Mouse (Mus musculus) midbrain, embryonic 16.5 days (tissue): Measurements from ENCODE around the gene Mei4. TPM values are rescaled to one million over a fixed set of nuclear protein-coding genes. Genes with fewer than 3 reads are reported as not detected.

Experiments
- ATAC-seq: fragments of 200-750 bp; cut with Nextera tagmentation; 2 replicates; pipeline ENCODE4 v1.8.0; 2017; ENCODE audit warnings: moderate TSS enrichment
- H3K27ac ChIP-seq: fragments of 300-500 bp; sonication (generic); 2 replicates; pipeline ENCODE4 v1.5.1; 2014; ENCODE audit warnings: mild to moderate bottlenecking, low read length, mixed read lengths
- H3K27me3 ChIP-seq: fragments of 300-500 bp; sonication (generic); 2 replicates; pipeline ENCODE4 v1.6.1; 2014; ENCODE audit warnings: low read depth, low read length, mixed read lengths; ENCODE audit not compliant: control insufficient read depth, insufficient read depth
- H3K36me3 ChIP-seq: fragments of 300-500 bp; sonication (generic); 2 replicates; pipeline ENCODE4 v1.6.1; 2014; ENCODE audit warnings: mild to moderate bottlenecking, low read length, moderate library complexity, mixed read lengths; ENCODE audit not compliant: control insufficient read depth, insufficient read depth
- H3K4me1 ChIP-seq: fragments of 300-500 bp; sonication (generic); 2 replicates; pipeline ENCODE4 v1.6.1; 2014; ENCODE audit warnings: mild to moderate bottlenecking, low read length, mixed read lengths; ENCODE audit not compliant: control insufficient read depth, insufficient read depth
- H3K4me2 ChIP-seq: fragments of 300-500 bp; sonication (generic); 2 replicates; pipeline ENCODE4 v1.6.1; 2014; ENCODE audit warnings: mild to moderate bottlenecking, low read length, mixed read lengths
- H3K4me3 ChIP-seq: fragments of 300-500 bp; sonication (generic); 2 replicates; pipeline ENCODE4 v1.5.1; 2014; ENCODE audit warnings: low read depth, mild to moderate bottlenecking, low read length, moderate library complexity, mixed read lengths
- H3K9ac ChIP-seq: fragments of 300-500 bp; sonication (generic); 2 replicates; pipeline ENCODE4 v1.6.1; 2014; ENCODE audit warnings: low read depth, low read length, mixed read lengths
- H3K9me3 ChIP-seq: fragments of 300-500 bp; sonication (generic); replicated peaks from 2 replicates; pipeline ENCODE4 v1.6.1; 2014; ENCODE audit warnings: mild to moderate bottlenecking, low read length, mixed read lengths; ENCODE audit not compliant: control insufficient read depth, poor library complexity, severe bottlenecking
- WGBS: fragments of 180-500 bp; shearing (Covaris S2); extraction: QIAGEN DNeasy Blood & Tissue Kit; methylation state at CpG from one replicate; pipeline ENCODE4 v1.1.7; 2014; 5-methylcytosine and 5-hydroxymethylcytosine counted together
- polyA plus RNA-seq: library from polyadenylated mRNA; unstranded; fragments of >200 nt; fragmentation: Nextera tagmentation; extraction: Ambion mirVana; gene quantifications from 2 replicates; pipeline ENCODE4 v1.2.1, GENCODE M21; 2015

Gene Mei4
- polyA plus RNA-seq, 1 experiment from 2014 or later: 3.2 TPM

- no peak overlapping the region for H3K4me2 ChIP-seq
- H3K4me1 ChIP-seq: no peaks in the 10 kb centered on the region
- no peak overlapping the region for H3K27ac ChIP-seq
- 81% methylated on average over 4 of the region's 4 CpGs for WGBS
- no peak overlapping the region for H3K4me3 ChIP-seq
- no peaks in the 10 kb centered on the region for H3K9me3 ChIP-seq
- ATAC-seq: no peak
- no peak overlapping the region for H3K9ac ChIP-seq
- H3K36me3 ChIP-seq: no peaks in the 10 kb centered on the region
- no peaks in the 10 kb centered on the region for H3K27me3 ChIP-seq
Measured at GRCm38 (mm10) chr9:81940533-81940932, 77.1 kb downstream of the Mei4 start.

DNA sequence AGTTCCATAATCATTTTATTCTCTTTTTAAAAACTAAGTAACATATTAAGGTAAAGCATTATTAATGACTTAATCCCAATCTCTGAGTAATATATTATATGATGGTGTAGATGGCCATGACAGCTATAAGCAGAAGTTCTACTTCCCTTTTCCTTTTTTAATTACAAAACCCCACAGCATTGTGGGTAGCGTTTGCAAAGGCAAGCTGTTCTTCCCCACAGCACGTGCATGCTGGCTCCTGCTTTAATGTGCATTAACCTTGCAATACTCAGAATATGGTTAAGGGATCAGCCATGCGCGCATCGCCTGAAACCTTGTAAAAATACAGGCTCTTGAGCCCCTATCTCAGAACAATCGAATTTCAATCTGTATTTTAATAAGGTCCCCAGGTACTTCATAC, 82.2 kb downstream of the Mei4 start:
- no peak overlapping the region for H3K27ac ChIP-seq
- WGBS: 74% methylated on average over 6 of the region's 6 CpGs
- no peak overlapping the region for H3K9ac ChIP-seq

GRCm38 (mm10) chr9:81956858-81957257, 93.4 kb downstream of the Mei4 start:
- no peak for ATAC-seq
- Histone ChIP-seq H3K4me1 (no peaks in the 10 kb centered on the region), H3K4me2 (no peak overlapping the region), H3K9ac (no peak overlapping the region), H3K27me3 (no peaks in the 10 kb centered on the region), H3K36me3 (no peaks in the 10 kb centered on the region), H3K9me3 (no peaks in the 10 kb centered on the region), H3K27ac (no peak overlapping the region), H3K4me3 (no peak overlapping the region)
- WGBS: 87% methylated on average over 3 of the region's 3 CpGs

More for the DNA sequence above, 82.2 kb downstream of the Mei4 start:
- H3K4me2 ChIP-seq: no peak overlapping the region
- H3K27me3 ChIP-seq: no peaks in the 10 kb centered on the region
- ATAC-seq: no peak
- no peaks in the 10 kb centered on the region for H3K4me1 ChIP-seq
- no peaks in the 10 kb centered on the region for H3K36me3 ChIP-seq
- H3K4me3 ChIP-seq: no peak overlapping the region
- H3K9me3 ChIP-seq: no peaks in the 10 kb centered on the region

GRCm38 (mm10) chr9:81957842-81958241, 94.4 kb downstream of the Mei4 start:
- 67% methylated on average over 2 of the region's 2 CpGs for WGBS
- Histone ChIP-seq H3K9ac (no peak overlapping the region), H3K27me3 (no peaks in the 10 kb centered on the region), H3K4me3 (no peak overlapping the region), H3K36me3 (no peaks in the 10 kb centered on the region), H3K4me1 (no peaks in the 10 kb centered on the region), H3K27ac (no peak overlapping the region), H3K4me2 (no peak overlapping the region), H3K9me3 (no peaks in the 10 kb centered on the region)
- ATAC-seq: peak; percentile 32; the same call in 1 of the 2 replicates

GRCm38 (mm10) chr9:81966765-81967164, 103.3 kb downstream of the Mei4 start:
- Histone ChIP-seq H3K9ac (no peak overlapping the region), H3K27ac (no peak overlapping the region), H3K4me2 (no peak overlapping the region), H3K36me3 (no peaks in the 10 kb centered on the region), H3K4me1 (no peaks in the 10 kb centered on the region), H3K4me3 (no peak overlapping the region), H3K27me3 (no peaks in the 10 kb centered on the region), H3K9me3 (no peaks in the 10 kb centered on the region)
- no peak for ATAC-seq
- WGBS: 98% methylated on average over 1 of the region's 1 CpGs

- Histone ChIP-seq H3K27me3 (no peaks in the 10 kb centered on the region), H3K4me3 (no peak overlapping the region), H3K27ac (no peak overlapping the region), H3K36me3 (no peaks in the 10 kb centered on the region), H3K4me1 (no peaks in the 10 kb centered on the region), H3K9ac (no peak overlapping the region), H3K4me2 (no peak overlapping the region), H3K9me3 (no peaks in the 10 kb centered on the region)
- 63% methylated on average over 2 of the region's 2 CpGs for WGBS
- ATAC-seq: no peak
Measured at GRCm38 (mm10) chr9:81968935-81969334, 105.5 kb downstream of the Mei4 start.

DNA sequence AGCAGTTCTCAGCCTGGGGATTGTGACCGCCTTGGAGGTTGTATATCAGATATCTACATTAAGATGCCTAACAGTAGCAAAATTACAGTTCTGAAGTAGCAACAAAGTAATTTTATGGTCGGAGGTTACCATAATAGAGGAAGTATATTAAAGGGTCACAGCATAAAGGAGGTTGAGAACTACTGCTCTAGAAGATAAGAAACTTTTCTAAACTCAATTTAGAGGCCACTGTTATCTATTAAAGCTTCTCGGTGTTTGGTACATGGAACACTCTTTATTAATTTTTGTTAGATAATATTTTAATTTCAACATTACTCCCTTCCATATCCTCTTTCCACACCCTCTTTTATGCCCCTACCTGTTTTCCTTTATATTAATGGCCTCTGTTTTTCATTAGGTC, 119.0 kb downstream of the Mei4 start:
- Histone ChIP-seq H3K4me2 (no peak overlapping the region), H3K4me3 (no peak overlapping the region), H3K9me3 (no peaks in the 10 kb centered on the region), H3K27me3 (no peaks in the 10 kb centered on the region), H3K9ac (no peak overlapping the region), H3K4me1 (no peaks in the 10 kb centered on the region), H3K36me3 (no peaks in the 10 kb centered on the region), H3K27ac (no peak overlapping the region)
- WGBS: 93% methylated on average over 3 of the region's 3 CpGs
- no peak for ATAC-seq

GRCm38 (mm10) chr9:82012991-82013390, 149.5 kb downstream of the Mei4 start:
- H3K4me1 ChIP-seq: no peaks in the 10 kb centered on the region
- H3K27me3 ChIP-seq: no peaks in the 10 kb centered on the region
- no peaks in the 10 kb centered on the region for H3K36me3 ChIP-seq
- no peak overlapping the region for H3K4me2 ChIP-seq
- H3K4me3 ChIP-seq: no peak overlapping the region
- no peaks in the 10 kb centered on the region for H3K9me3 ChIP-seq
- no peak for ATAC-seq
- no peak overlapping the region for H3K9ac ChIP-seq
- no peak overlapping the region for H3K27ac ChIP-seq
- WGBS: 75% methylated on average over 3 of the region's 3 CpGs

DNA sequence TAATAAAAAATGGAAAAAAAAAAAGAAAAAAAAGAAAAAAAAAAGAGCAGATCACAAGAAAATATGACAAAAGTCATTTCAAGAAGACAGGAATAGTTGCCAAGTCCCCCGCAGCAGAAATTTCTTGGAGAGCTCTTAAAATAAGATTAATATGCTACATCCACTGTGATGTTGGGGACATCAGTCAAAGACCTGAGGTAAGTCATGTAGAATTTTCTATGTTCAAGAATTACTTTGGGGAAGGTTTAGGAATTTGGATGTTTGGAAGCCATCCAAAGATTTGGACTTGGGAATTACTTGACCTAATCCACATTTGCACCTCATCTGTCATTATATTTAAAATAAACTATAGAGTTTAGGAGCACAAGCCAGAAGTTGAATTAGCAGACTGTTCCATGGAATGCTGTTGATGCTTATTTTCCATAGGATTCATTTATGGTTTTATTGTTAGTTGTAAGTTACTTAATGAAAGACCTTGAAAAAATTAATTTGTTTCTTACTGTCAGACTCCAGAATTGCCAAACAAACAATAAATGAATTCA, 179.1 kb downstream of the Mei4 start:
- ATAC-seq: no peak
- WGBS: 97% methylated on average over 1 of the region's 1 CpGs

More for the DNA sequence above, 179.1 kb downstream of the Mei4 start:
- no peak overlapping the region for H3K27ac ChIP-seq
- H3K9ac ChIP-seq: no peak overlapping the region
- H3K4me2 ChIP-seq: no peak overlapping the region
- H3K27me3 ChIP-seq: no peaks in the 10 kb centered on the region
- no peaks in the 10 kb centered on the region for H3K36me3 ChIP-seq
- no peaks in the 10 kb centered on the region for H3K9me3 ChIP-seq
- H3K4me1 ChIP-seq: no peaks in the 10 kb centered on the region
- H3K4me3 ChIP-seq: no peak overlapping the region
